Mouse (Mus musculus): ENCODE data around the gene Pde7b. TPM values are rescaled to one million over a fixed set of nuclear protein-coding genes. Genes with fewer than 3 reads are reported as not detected.
A peak's percentile ranks its signal among the peaks of the same experiment; 100 is the strongest.

Gene Pde7b
- polyA plus RNA-seq, 2 experiments: 0.22 to 0.39 TPM

- Histone ChIP-seq H3K27me3 (ENCODE audit: control insufficient read depth, insufficient read depth, low read length) (no peaks in the 10 kb centered on the region), H3K9ac (replicated peaks) (no peak overlapping the region), H3K4me2 (ENCODE audit: low read depth) (no peak overlapping the region), H3K4me1 (replicated peaks; ENCODE audit: control insufficient read depth in 2 of 2, insufficient read depth in 2 of 2, low read length in 1 of 2) (0 out of 4 replicates have a peak, but pooled peaks cover 0 to 2% of the 10 kb centered on the region in 2 experiments), H3K4me3 (ENCODE audit: insufficient read depth in 1 of 2, low read depth in 2 of 2, low read length in 2 of 2) (no peak overlapping the region), H3K36me3 (replicated peaks; ENCODE audit: control insufficient read depth, insufficient read depth, low read depth) (no peaks in the 10 kb centered on the region), H3K9me3 (ENCODE audit: control insufficient read depth, low read length) (no peaks in the 10 kb centered on the region), H3K27ac (no peak overlapping the region)
- TF ChIP-seq EP300 (IDR thresholded peaks at IDR 0.05; ENCODE audit: low read depth) (no peak), CTCF (IDR thresholded peaks at IDR 0.05; ENCODE audit: low read depth) (no peak)
- no peak for DNase-seq (ENCODE audit: low read depth in 3 of 3, low spot score in 3 of 3)
- no peak for ATAC-seq (ENCODE audit: insufficient read depth)
- 54% methylated on average over 3 of the region's 3 CpGs for whole genome bisulfite sequencing (ENCODE audit: insufficient replicate concordance)
Observed at GRCm38 (mm10) chr10:20675321-20675720, 49.6 kb downstream of the Pde7b start.

- no peak overlapping the region for H3K4me2 ChIP-seq (ENCODE audit: low read depth)
- ATAC-seq (ENCODE audit: insufficient read depth) (no peak), DNase-seq (ENCODE audit: low read depth in 3 of 3, low spot score in 3 of 3) (no peak)
- 0 out of 4 replicates have a peak, but pooled peaks cover 0 to 2% of the 10 kb centered on the region in 2 experiments for H3K4me1 ChIP-seq (replicated peaks; ENCODE audit: control insufficient read depth in 2 of 2, insufficient read depth in 2 of 2, low read length in 1 of 2)
- no peaks in the 10 kb centered on the region for H3K9me3 ChIP-seq (ENCODE audit: control insufficient read depth, low read length)
- H3K4me3 ChIP-seq (ENCODE audit: insufficient read depth in 1 of 2, low read depth in 2 of 2, low read length in 2 of 2): no peak overlapping the region
- H3K27ac ChIP-seq: no peak overlapping the region
- no peaks in the 10 kb centered on the region for H3K36me3 ChIP-seq (replicated peaks; ENCODE audit: control insufficient read depth, insufficient read depth, low read depth)
- TF ChIP-seq EP300 (IDR thresholded peaks at IDR 0.05; ENCODE audit: low read depth) (no peak), CTCF (IDR thresholded peaks at IDR 0.05; ENCODE audit: low read depth) (no peak)
- H3K9ac ChIP-seq (replicated peaks): no peak overlapping the region
- no peaks in the 10 kb centered on the region for H3K27me3 ChIP-seq (ENCODE audit: control insufficient read depth, insufficient read depth, low read length)
- WGBS (ENCODE audit: insufficient replicate concordance): 70% methylated on average over 4 of the region's 4 CpGs
Observed at GRCm38 (mm10) chr10:20673798-20674197, 51.1 kb downstream of the Pde7b start.

- 38% methylated on average over 11 of the region's 11 CpGs for WGBS (ENCODE audit: insufficient replicate concordance)
- no peaks in the 10 kb centered on the region for H3K36me3 ChIP-seq (replicated peaks; ENCODE audit: control insufficient read depth, insufficient read depth, low read depth)
- ATAC-seq (ENCODE audit: insufficient read depth): no peak
Observed at GRCm38 (mm10) chr10:20672591-20672990, 52.3 kb downstream of the Pde7b start.

GRCm38 (mm10) chr10:20671621-20672020 lies 53.3 kb downstream of the Pde7b start:
- no peak for ATAC-seq (ENCODE audit: insufficient read depth)
- WGBS (ENCODE audit: insufficient replicate concordance): 64% methylated on average over 5 of the region's 5 CpGs

More at GRCm38 (mm10) chr10:20672591-20672990, 52.3 kb downstream of the Pde7b start:
- no peak for DNase-seq (ENCODE audit: low read depth in 3 of 3, low spot score in 3 of 3)
- H3K9me3 ChIP-seq (ENCODE audit: control insufficient read depth, low read length): no peaks in the 10 kb centered on the region
- H3K27me3 ChIP-seq (ENCODE audit: control insufficient read depth, insufficient read depth, low read length): no peaks in the 10 kb centered on the region
- no peak for TF ChIP-seq EP300 (IDR thresholded peaks at IDR 0.05; ENCODE audit: low read depth)
- no peak for TF ChIP-seq CTCF (IDR thresholded peaks at IDR 0.05; ENCODE audit: low read depth)
- H3K9ac ChIP-seq (replicated peaks): no peak overlapping the region
- 0 out of 4 replicates have a peak, but pooled peaks cover 0 to 2% of the 10 kb centered on the region in 2 experiments for H3K4me1 ChIP-seq (replicated peaks; ENCODE audit: control insufficient read depth in 2 of 2, insufficient read depth in 2 of 2, low read length in 1 of 2)
- H3K27ac ChIP-seq: no peak overlapping the region
- H3K4me2 ChIP-seq (ENCODE audit: low read depth): no peak overlapping the region
- no peak overlapping the region for H3K4me3 ChIP-seq (ENCODE audit: insufficient read depth in 1 of 2, low read depth in 2 of 2, low read length in 2 of 2)

GRCm38 (mm10) chr10:20670541-20670940 lies 54.3 kb downstream of the Pde7b start:
- 0 out of 4 replicates have a peak, but pooled peaks cover 0 to 2% of the 10 kb centered on the region in 2 experiments for H3K4me1 ChIP-seq (replicated peaks; ENCODE audit: control insufficient read depth in 2 of 2, insufficient read depth in 2 of 2, low read length in 1 of 2)
- WGBS (ENCODE audit: insufficient replicate concordance): 69% methylated on average over 8 of the region's 8 CpGs
- H3K4me2 ChIP-seq (ENCODE audit: low read depth): no peak overlapping the region
- no peaks in the 10 kb centered on the region for H3K9me3 ChIP-seq (ENCODE audit: control insufficient read depth, low read length)
- no peak overlapping the region for H3K4me3 ChIP-seq (ENCODE audit: insufficient read depth in 1 of 2, low read depth in 2 of 2, low read length in 2 of 2)
- no peaks in the 10 kb centered on the region for H3K27me3 ChIP-seq (ENCODE audit: control insufficient read depth, insufficient read depth, low read length)
- H3K36me3 ChIP-seq (replicated peaks; ENCODE audit: control insufficient read depth, insufficient read depth, low read depth): no peaks in the 10 kb centered on the region
- no peak overlapping the region for H3K27ac ChIP-seq
- H3K9ac ChIP-seq (replicated peaks): no peak overlapping the region
- ATAC-seq (ENCODE audit: insufficient read depth): no peak
- TF ChIP-seq CTCF (IDR thresholded peaks at IDR 0.05; ENCODE audit: low read depth) (peak; percentile 20; the same call in 1 of the 2 replicates), EP300 (IDR thresholded peaks at IDR 0.05; ENCODE audit: low read depth) (no peak)
- no peak for DNase-seq (ENCODE audit: low read depth in 3 of 3, low spot score in 3 of 3)

More at GRCm38 (mm10) chr10:20671621-20672020, 53.3 kb downstream of the Pde7b start:
- H3K9me3 ChIP-seq (ENCODE audit: control insufficient read depth, low read length): no peaks in the 10 kb centered on the region
- no peaks in the 10 kb centered on the region for H3K27me3 ChIP-seq (ENCODE audit: control insufficient read depth, insufficient read depth, low read length)
- DNase-seq (ENCODE audit: low read depth in 3 of 3, low spot score in 3 of 3): no peak
- TF ChIP-seq EP300 (IDR thresholded peaks at IDR 0.05; ENCODE audit: low read depth): no peak
- TF ChIP-seq CTCF (IDR thresholded peaks at IDR 0.05; ENCODE audit: low read depth): no peak
- H3K4me1 ChIP-seq (replicated peaks; ENCODE audit: control insufficient read depth in 2 of 2, insufficient read depth in 2 of 2, low read length in 1 of 2): 0 out of 4 replicates have a peak, but pooled peaks cover 0 to 2% of the 10 kb centered on the region in 2 experiments
- H3K27ac ChIP-seq: no peak overlapping the region
- H3K4me3 ChIP-seq (ENCODE audit: insufficient read depth in 1 of 2, low read depth in 2 of 2, low read length in 2 of 2): no peak overlapping the region
- no peaks in the 10 kb centered on the region for H3K36me3 ChIP-seq (replicated peaks; ENCODE audit: control insufficient read depth, insufficient read depth, low read depth)
- no peak overlapping the region for H3K9ac ChIP-seq (replicated peaks)
- H3K4me2 ChIP-seq (ENCODE audit: low read depth): no peak overlapping the region
